Mouse (Mus musculus): Measurements from ENCODE around the gene Thap2.
A peak's percentile ranks its signal among the peaks of the same experiment; 100 is the strongest.

DNA sequence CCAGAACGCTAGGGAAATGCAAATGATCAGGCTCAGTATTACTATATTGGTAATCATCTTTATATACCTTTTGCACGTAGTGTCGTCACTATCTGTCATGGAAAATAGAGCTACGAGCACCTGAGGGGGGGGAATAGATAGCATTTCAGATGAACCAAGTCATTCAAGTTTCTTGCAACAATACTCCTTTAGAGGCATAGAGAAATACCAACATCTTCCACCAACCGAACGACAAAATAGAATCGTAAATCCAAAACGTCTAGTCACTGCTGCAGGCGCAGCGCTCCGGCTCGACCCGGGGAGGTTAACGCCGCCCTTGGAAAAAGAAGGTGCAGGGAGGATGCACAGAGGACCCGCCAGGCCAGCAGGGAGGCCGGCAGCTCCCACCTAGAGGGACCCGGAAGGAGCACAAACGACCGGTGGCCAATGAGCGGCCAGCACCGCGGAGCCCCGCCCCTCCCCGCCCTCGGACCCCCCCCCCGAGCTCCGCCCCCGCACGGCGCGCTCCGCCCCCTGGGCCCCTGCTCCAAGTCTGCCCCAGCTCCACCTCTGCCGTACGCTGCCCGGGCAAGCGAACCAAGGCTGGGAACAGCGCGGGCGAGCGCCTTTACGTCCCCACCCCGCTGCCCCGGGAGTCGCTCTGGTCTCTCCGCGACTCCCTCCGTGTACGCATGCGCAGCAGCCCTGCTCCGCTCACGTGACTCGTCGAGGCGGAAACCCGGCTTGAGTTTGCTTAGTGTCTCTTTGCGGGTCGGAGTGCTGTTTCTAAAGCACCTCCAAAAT is 22.2 kb downstream of the Thap2 start, which contains the start of gene Tmem19:
- no peak for TF ChIP-seq EP300 (IDR thresholded peaks at IDR 0.05; ENCODE audit: low read depth)
- TF ChIP-seq CTCF (IDR thresholded peaks at IDR 0.05; ENCODE audit: low read depth), result 0 out of 2 replicates have a peak, but pooled peaks have one; percentile 7
